Mouse (Mus musculus) brain, embryonic 14.5 days (tissue): Measurements from ENCODE around the gene Prkag3.

ENCODE experiments used
- CTCF ChIP-seq: fragments of 200-500 bp; IDR thresholded peaks from 2 replicates; pipeline ENCODE4 v1.5.1; 2012; ENCODE audit warnings: inconsistent platforms, mild to moderate bottlenecking, moderate library complexity, borderline replicate concordance; ENCODE audit not compliant: insufficient read depth, insufficient read length; ENCODE audit errors: extremely low read depth
- POLR2A ChIP-seq: fragments of 200-500 bp; IDR thresholded peaks from 2 replicates; pipeline ENCODE4 v1.6.1; 2012; ENCODE audit warnings: mild to moderate bottlenecking, inconsistent platforms, borderline replicate concordance; ENCODE audit not compliant: poor library complexity, insufficient read depth, insufficient read length, severe bottlenecking; ENCODE audit errors: extremely low read depth

GRCm38 (mm10) chr1:74754175-74754785 is 5.3 kb upstream of the Prkag3 start:
- TF ChIP-seq CTCF (no peak), POLR2A (no peak)
